Mouse (Mus musculus) stomach, postnatal 0 days (tissue): ENCODE measurements around the gene Smc1b.

Experiments
- CTCF ChIP-seq: IDR thresholded peaks from 2 replicates; pipeline ENCODE4 v1.5.1; 2016; ENCODE audit warnings: antibody characterized with exemption, low read depth, mild to moderate bottlenecking, moderate library complexity
- EP300 ChIP-seq: optimal IDR thresholded peaks from 2 replicates; pipeline ENCODE3; 2016; ENCODE audit warnings: antibody characterized with exemption

- TF ChIP-seq CTCF (no peak), EP300 (no peak)
These were observed 40.3 kb upstream of the Smc1b start for GRCm38 (mm10) chr15:85172054-85172453.
